Comparison of ENCODE assay signal across 11 mouse cellular contexts in genomic region chr5:147960793-147961192, GRCm38 (mm10). TPM values are rescaled to one million over a fixed set of nuclear protein-coding genes. Genes with fewer than 3 reads are reported as not detected.
DNase-seq lines count a peak whose midpoint lies in the region; ATAC-seq and TF ChIP-seq lines count a peak whose summit lies in the region.
"Had no signal": no experiment of that assay in that cellular context is flagged by ENCODE, and none has a peak within 500 bp of the region (broad histone marks: within the 10 kb centered on the region; RNA-seq: fewer than 3 reads in every experiment).

No protein-coding gene starts in this region.

- TF ChIP-seq EP300 in heart, postnatal 0 days (IDR thresholded peaks at IDR 0.05; ENCODE audit: low read depth): no peak
- no peak for TF ChIP-seq EP300 in lung, postnatal 0 days (IDR thresholded peaks at IDR 0.05)

- H3K27ac ChIP-seq in heart, postnatal 0 days (ENCODE audit: low read depth): no peak overlapping the region
- no peak overlapping the region for H3K27ac ChIP-seq in lung, postnatal 0 days (ENCODE audit: low read length)
- no peak overlapping the region for H3K27ac ChIP-seq in ES-E14 (ENCODE audit: insufficient read depth, low read depth, low read length, poor library complexity, severe bottlenecking)

- TF ChIP-seq CTCF in heart, postnatal 0 days (IDR thresholded peaks at IDR 0.05; ENCODE audit: low read depth): peak; percentile 23; the same call in 1 of the 2 replicates
- peak; percentile 44 for TF ChIP-seq CTCF in lung, postnatal 0 days (IDR thresholded peaks at IDR 0.05)

- H3K9me3 ChIP-seq in heart, postnatal 0 days (replicated peaks; ENCODE audit: control insufficient read depth, low read length): no peaks in the 10 kb centered on the region
- H3K9me3 ChIP-seq in lung, postnatal 0 days (ENCODE audit: low read length): no peaks in the 10 kb centered on the region
- no peaks in the 10 kb centered on the region for H3K9me3 ChIP-seq in ES-E14 (ENCODE audit: control insufficient read depth, insufficient read depth, low read depth, low read length)

- no peaks in the 10 kb centered on the region for H3K4me1 ChIP-seq in heart, postnatal 0 days (ENCODE audit: control insufficient read depth, insufficient read depth)
- H3K4me1 ChIP-seq in lung, postnatal 0 days (ENCODE audit: insufficient read depth, low read depth, low read length): no peaks in the 10 kb centered on the region
- peaks cover 4 to 7% of the 10 kb centered on the region in 2 experiments; a peak in 2 of 4 replicates for H3K4me1 ChIP-seq in ES-E14 (ENCODE audit: control insufficient read depth in 2 of 2, insufficient read depth in 2 of 2, low read length in 2 of 2, poor library complexity in 1 of 2)

- WGBS in heart, postnatal 0 days: 84% methylated on average over 1 of the region's 1 CpGs
- WGBS in lung, postnatal 0 days: 75% methylated on average over 1 of the region's 1 CpGs

- no peak for ATAC-seq in heart, postnatal 0 days (ENCODE audit: insufficient read depth, low read depth)
- no peak for ATAC-seq in lung, postnatal 0 days

- DNase-seq in heart, postnatal 0 days (ENCODE audit: low spot score): no peak
- DNase-seq in heart, adult 9 months (ENCODE audit: low spot score in 2 of 2): no peak
- DNase-seq in lung, postnatal 0 days (ENCODE audit: low spot score): no peak
- no peak for DNase-seq in lung, postnatal 14 days
- peak; percentile 34 for DNase-seq in ES-E14 (ENCODE audit: low read depth, low spot score)
- DNase-seq in cerebellum, postnatal 36 days: peak; percentile 31 to 45
- no peak for DNase-seq in B cell, adult 2 months
- no peak for DNase-seq in frontal cortex, postnatal 14 days (ENCODE audit: low spot score in 2 of 2)
- DNase-seq: heart, postnatal 36 days; right cerebral cortex, postnatal 14 days had no signal

- no peak overlapping the region for H3K4me3 ChIP-seq in heart, postnatal 0 days (ENCODE audit: low read depth, low read length)
- no peak overlapping the region for H3K4me3 ChIP-seq in lung, postnatal 0 days (ENCODE audit: low read depth, low read length)
- no peak overlapping the region for H3K4me3 ChIP-seq in ES-E14 (ENCODE audit: insufficient read depth in 1 of 2, low read depth in 1 of 2, low read length in 2 of 2, poor library complexity in 1 of 2, severe bottlenecking in 1 of 2)
- H3K4me3 ChIP-seq: erythroblast, embryonic 14.5 days had no signal

- H3K9ac ChIP-seq in heart, postnatal 0 days (replicated peaks; ENCODE audit: low read depth, low read length): no peak overlapping the region
- H3K9ac ChIP-seq in lung, postnatal 0 days (replicated peaks; ENCODE audit: low read depth): no peak overlapping the region
- no peak overlapping the region for H3K9ac ChIP-seq in ES-E14 (ENCODE audit: insufficient read depth, low read depth, low read length, poor library complexity, severe bottlenecking)

- peaks cover 9% of the 10 kb centered on the region; the same call in 1 of the 2 replicates for H3K27me3 ChIP-seq in heart, postnatal 0 days (ENCODE audit: control insufficient read depth, insufficient read depth, low read length)
- peaks cover 18% of the 10 kb centered on the region; the same call in 1 of the 2 replicates for H3K27me3 ChIP-seq in lung, postnatal 0 days (replicated peaks; ENCODE audit: insufficient read depth, low read length)

- H3K36me3 ChIP-seq in heart, postnatal 0 days (replicated peaks; ENCODE audit: control insufficient read depth, insufficient read depth, low read length): no peaks in the 10 kb centered on the region
- no peaks in the 10 kb centered on the region for H3K36me3 ChIP-seq in lung, postnatal 0 days (ENCODE audit: insufficient read depth, low read length)
- H3K36me3 ChIP-seq in ES-E14 (ENCODE audit: control insufficient read depth, insufficient read depth, low read length, poor library complexity, severe bottlenecking): no peaks in the 10 kb centered on the region

- in situ Hi-C loops in ES-E14 (cut with MboI; ENCODE audit: low sequenced_read_pairs in 2 of 2, unreplicated experiment in 2 of 2): loop anchor here in 1 of 2 experiments (25.0 kb wide), 1 partner anchor 277 kb away; no protein-coding TSS in a partner anchor

- no peak overlapping the region for H3K4me2 ChIP-seq in heart, postnatal 0 days (ENCODE audit: low read depth, low read length)
- H3K4me2 ChIP-seq in lung, postnatal 0 days (replicated peaks; ENCODE audit: low read depth, low read length): no peak overlapping the region

TF ChIP-seq in ES-E14, 5 proteins besides CTCF, POLR2A, EP300 and RAD21:
- no peak for TF ChIP-seq HCFC1 (IDR thresholded peaks at IDR 0.05; ENCODE audit: borderline replicate concordance, insufficient read depth, low read length)
- TF ChIP-seq ZC3H11A (IDR thresholded peaks at IDR 0.05; ENCODE audit: borderline replicate concordance, low read depth, low read length): no peak
- no peak for TF ChIP-seq CHD2 (IDR thresholded peaks at IDR 0.05; ENCODE audit: low read depth, low read length)
- TF ChIP-seq ZNF384 (IDR thresholded peaks at IDR 0.05; ENCODE audit: low read depth, low read length): no peak

RNA-seq across cellular contexts. Expression of gene Mtus2, which starts 3.7 kb away (rescaled TPM):
- 59.9 and 101 TPM in 2 replicates for total RNA-seq in heart, postnatal 0 days (2014; rRNA removed; ENCODE audit: low replicate concordance)
- 151 and 165 TPM in 2 replicates for polyA plus RNA-seq in heart, postnatal 0 days (2015; fragmentation: Nextera tagmentation; extraction: Ambion mirVana)
- 5.5 TPM in 2 replicates for polyA plus RNA-seq in lung, postnatal 0 days (2015; fragmentation: Nextera tagmentation; extraction: Ambion mirVana)
- total RNA-seq in ES-E14 (2012; rRNA removed): 6.4 and 11.0 TPM in 2 replicates
- polyA plus RNA-seq: erythroblast, embryonic 14.5 days had no signal

Comparison
In these comparisons a context has a peak if more than half of its experiments do, and no peak if none do; other contexts are left out.
1. DNase-seq: peak in ES-E14 (single experiment) and cerebellum, postnatal 36 days (2 of 2); none in heart, postnatal 0 days (single experiment), heart, adult 9 months (0 of 2), lung, postnatal 0 days (single experiment), lung, postnatal 14 days (single experiment), B cell, adult 2 months (0 of 2) and frontal cortex, postnatal 14 days (0 of 2).